Mouse (Mus musculus): ENCODE measurements at regions not wholly inside any gene's neighbourhood (a gene's known extent, or its start where the extent isn't known, plus 50 kb on each side); places are given as distances from the start of the nearest gene placed in this dataset.

- DNase-seq (ENCODE audit: low read depth, low spot score) = no peak
Observed at GRCm38 (mm10) chr7:75063816-75064215, 245.2 kb downstream of the Sv2b start.

GRCm38 (mm10) chr7:75050231-75050630 lies 258.8 kb downstream of the Sv2b start:
- no peak for DNase-seq (ENCODE audit: low read depth, low spot score)

- no peak for DNase-seq (ENCODE audit: low read depth, low spot score)
Observed at GRCm38 (mm10) chr7:75049751-75050150, 259.3 kb downstream of the Sv2b start.

DNA sequence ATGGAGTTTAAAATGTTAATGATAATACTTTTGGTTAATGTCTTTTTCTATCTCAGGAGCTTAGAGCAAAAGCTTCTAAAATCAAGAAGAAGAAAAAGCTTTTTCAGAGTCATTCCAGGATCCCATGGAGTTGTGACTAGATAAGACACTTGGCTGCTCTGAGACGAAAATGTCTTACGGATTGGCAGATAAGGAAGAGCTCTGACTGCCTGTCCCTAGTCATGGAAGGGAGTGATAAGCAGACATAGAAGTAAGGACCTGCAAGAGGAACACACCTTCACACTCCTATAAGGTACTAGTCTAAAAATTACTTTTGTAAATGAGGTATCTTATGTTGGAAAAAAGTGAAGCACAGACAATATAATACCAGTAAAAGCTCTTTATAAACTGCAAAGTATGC lies 260.2 kb downstream of the Sv2b start:
- DNase-seq (ENCODE audit: low read depth, low spot score) = no peak

DNA sequence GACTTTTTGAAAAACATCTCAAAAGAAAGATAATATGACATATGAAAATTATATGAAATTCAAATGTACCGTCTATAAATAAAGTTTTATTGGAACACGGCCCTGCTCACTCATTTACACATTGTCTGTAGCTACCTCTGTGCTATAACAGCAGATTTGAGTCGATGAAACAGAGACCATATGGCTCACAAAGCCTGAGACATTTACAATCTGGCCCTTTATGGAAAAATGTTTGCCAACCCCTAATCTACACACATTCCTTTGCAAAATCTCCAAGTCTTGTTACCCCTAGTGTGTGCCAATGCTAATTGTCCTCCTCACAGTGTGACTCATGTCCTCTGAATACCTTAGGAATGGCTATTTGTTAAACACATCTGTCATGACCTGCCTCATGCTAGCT lies 261.2 kb downstream of the Sv2b start:
- no peak for DNase-seq (ENCODE audit: low read depth, low spot score)

- no peak for DNase-seq (ENCODE audit: low read depth, low spot score)
Observed at GRCm38 (mm10) chr7:75040871-75041270, 268.2 kb downstream of the Sv2b start.

DNA sequence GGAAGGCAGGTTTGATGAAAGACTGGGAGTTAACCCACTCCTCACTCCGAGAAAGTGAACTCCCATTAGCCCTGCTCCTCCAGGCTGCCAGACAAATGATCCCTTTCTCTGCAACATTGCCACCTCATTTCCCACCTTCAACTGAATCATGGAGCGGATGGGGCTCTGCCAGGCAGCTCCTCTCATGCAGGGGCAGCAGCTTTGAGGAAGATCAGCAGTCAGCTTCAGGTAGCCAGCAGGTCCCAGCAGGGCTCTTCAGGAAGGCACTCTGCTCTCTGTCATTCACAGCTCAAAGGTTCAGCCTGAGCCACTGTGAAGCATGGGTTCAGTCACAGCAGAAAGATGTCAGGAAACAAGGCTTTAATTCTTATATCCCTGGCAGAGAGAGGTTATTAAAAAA lies 282.9 kb downstream of the Sv2b start:
- DNase-seq (ENCODE audit: low read depth, low spot score) = no peak

GRCm38 (mm10) chr7:75021966-75022365 lies 287.1 kb downstream of the Sv2b start:
- no peak for DNase-seq (ENCODE audit: low read depth, low spot score)

- DNase-seq (ENCODE audit: low read depth, low spot score) = no peak
Observed at GRCm38 (mm10) chr7:75018640-75019039, 290.4 kb downstream of the Sv2b start.

DNA sequence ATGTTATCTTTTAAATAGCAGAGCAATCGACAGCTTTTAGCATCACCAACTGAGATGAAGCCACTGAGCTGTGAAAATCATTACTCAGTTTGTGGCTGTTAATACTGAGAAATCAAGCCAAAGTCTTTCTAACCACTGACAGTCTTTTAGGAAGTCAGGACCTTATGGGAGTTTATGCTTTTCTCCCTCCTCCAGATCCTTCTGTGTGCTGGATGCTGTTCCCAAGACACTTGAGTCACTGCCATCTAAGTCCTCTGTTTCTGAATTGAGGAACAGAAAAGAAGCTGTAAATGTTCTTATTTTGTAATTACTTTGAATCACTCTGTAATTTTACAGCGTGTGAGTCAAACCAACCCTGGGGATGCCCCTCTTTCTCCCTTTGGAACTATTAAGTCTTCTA lies 300.6 kb downstream of the Sv2b start:
- DNase-seq (ENCODE audit: low read depth, low spot score) = no peak

- no peak for DNase-seq (ENCODE audit: low read depth, low spot score)
Observed at GRCm38 (mm10) chr7:74990198-74990597, 318.9 kb downstream of the Sv2b start.

GRCm38 (mm10) chr7:74979479-74979878 lies 329.6 kb downstream of the Sv2b start:
- no peak for DNase-seq (ENCODE audit: low read depth, low spot score)

DNA sequence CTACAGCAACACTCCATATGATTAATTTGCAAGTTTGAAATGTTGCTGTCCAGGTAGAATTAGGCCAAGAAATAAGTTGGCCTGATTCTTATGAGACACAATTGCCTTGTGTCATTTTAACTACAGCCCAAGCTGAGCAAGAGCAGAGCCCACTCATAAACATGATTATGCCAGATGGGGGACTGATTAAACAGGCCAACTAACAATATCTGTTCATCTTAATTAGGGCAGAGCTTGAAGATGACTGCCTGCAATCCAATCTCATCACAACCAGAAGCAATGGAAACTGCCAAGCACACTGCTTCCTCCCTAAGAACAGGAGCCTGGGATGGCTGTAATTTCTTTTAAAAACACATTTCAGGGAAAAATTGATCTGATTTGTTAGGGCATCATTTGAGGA lies 333.1 kb downstream of the Sv2b start:
- no peak for DNase-seq (ENCODE audit: low read depth, low spot score)

DNA sequence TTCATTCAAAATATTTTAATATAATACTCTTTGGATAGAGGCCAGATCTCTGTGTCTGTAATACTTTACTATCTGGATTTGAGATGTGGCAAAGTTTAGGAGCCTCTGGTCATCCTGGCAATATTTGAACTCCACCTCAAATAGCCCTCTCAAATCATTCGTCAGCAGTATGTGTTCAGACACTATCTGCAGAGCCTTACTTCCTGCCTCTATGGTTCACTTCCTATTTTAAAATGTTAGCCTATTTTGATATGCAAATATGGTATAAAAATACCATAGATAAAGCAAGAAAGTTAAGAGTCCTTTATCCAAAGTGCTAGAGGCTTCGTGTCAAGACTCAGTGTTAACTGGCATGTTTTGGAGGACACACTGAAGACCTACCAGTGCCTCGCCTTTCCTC lies 334.6 kb downstream of the Sv2b start:
- no peak for DNase-seq (ENCODE audit: low read depth, low spot score)

GRCm38 (mm10) chr7:74944421-74945098 lies 364.5 kb downstream of the Sv2b start:
- no peak for DNase-seq (ENCODE audit: low read depth, low spot score)

- DNase-seq (ENCODE audit: low read depth, low spot score) = no peak
Observed at GRCm38 (mm10) chr7:74942917-74943316, 366.1 kb downstream of the Sv2b start.

DNA sequence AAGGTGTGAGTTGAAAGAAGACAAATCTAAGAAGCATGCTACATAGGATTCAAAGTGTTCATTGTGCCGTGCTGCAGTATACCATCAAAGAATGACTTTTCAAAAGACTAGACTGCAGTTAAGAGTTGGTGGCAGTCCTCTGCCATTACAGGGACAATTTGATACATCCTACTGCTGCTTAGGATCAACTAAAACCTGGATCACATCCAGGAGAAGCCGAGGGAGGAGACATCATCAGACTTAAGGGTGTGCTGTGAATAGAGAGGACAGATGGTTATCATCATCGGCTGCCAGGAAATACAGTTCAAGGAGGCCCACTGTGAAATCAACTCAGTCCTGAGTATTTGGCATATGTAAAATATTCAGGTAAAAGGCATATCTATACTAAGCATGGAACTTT lies 366.9 kb downstream of the Sv2b start:
- no peak for DNase-seq (ENCODE audit: low read depth, low spot score)

DNA sequence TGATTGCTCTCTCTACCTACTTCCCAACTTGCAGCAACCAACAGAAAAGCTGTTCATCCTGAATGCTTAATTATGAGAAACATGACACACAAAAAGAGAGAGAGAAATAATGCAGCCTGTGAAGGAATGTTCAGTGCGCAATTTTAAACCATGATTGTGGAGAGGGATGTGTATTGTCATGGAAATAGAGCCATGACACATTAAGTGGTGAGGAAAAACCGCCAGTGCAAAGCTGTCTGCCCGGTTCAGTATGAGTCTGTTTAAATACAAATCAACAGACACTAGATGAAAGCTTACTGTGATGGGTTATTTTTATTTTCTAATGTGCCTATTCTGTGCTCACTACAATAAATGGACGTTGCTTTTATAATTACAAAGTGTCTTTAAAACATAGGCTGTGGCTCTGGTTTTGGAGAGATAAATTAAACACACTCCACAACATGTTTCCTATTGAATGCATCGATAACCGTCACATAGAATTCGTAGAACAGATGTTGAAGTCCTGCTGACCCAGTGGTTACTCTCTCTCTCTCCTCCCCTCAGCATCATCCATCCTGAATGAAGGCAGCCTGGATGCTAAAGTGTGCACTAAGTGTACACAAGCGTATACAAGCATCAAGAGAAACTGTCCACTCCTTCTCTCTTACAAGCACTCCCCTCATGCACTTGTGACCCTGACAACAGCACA lies 374.7 kb upstream of the Slco3a1 start:
- DNase-seq (ENCODE audit: low read depth, low spot score) = no peak

DNA sequence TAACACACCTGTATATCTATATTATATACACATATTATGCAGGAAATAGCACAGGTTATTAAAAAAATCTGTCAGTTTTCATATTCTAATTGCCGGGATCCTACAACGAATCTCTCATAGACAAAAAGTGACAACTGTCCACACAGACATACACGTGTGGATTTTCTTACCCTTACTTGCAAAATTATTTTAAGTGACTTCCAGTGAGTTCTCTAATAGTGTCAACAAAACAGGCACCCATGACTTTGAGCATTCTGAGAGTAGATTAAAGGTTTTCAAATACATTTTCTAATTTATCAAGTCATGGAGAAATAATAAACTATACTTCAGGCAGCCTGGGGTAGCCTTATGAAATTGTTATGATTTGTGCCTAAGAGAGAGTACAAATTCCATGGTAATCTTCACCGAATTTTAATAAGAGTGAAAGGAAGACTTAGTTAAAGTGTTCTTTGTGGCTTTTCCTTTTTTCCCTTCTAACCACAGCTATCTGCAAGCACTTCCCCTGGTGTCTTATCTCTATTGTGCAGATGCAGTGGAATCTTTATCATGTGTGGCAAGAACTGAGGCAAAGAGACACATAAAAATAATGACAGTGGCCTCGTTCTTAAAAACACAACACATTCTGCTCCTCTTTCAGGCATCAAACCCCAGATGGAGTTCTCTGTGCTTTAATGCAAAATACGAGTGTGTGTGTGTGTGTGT lies 373.8 kb upstream of the Slco3a1 start:
- no peak for DNase-seq (ENCODE audit: low read depth, low spot score)

- no peak for DNase-seq (ENCODE audit: low read depth, low spot score)
Observed at GRCm38 (mm10) chr7:74926729-74927128, 372.1 kb upstream of the Slco3a1 start.

DNA sequence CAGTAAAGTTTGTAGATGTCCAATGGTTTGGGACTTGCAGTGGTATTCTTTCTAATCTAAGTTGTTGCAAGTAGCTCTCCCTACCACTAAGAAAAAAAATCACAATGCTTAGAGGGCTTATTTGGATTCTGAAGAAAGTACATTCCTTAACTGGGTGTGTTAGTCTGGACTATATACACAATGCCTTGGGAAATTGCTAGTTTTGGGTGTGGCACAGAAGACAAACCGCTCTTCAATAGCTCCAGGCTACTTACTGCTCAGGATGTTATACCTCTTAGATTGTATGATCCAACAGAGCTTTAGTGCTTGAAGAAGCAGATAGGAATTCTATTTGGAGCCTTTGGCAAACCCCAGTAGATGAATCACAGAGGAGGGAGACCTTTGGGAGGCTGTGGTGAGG lies 369.6 kb upstream of the Slco3a1 start:
- DNase-seq (ENCODE audit: low read depth, low spot score) = no peak

GRCm38 (mm10) chr7:74908311-74908962 lies 353.9 kb upstream of the Slco3a1 start:
- DNase-seq (ENCODE audit: low read depth, low spot score) = no peak

Data from CD4-positive, CD25-positive, alpha-beta regulatory T cell, adult 2 months (primary cell).